Mouse (Mus musculus) macrophage (primary cell): ENCODE results near the gene Anxa5. TPM values are rescaled to one million over a fixed set of nuclear protein-coding genes. Genes with fewer than 3 reads are reported as not detected.

ENCODE experiments used
- H3K27ac ChIP-seq: fragments of 350-480 bp; formaldehyde crosslinking; 2 replicates; pipeline ENCODE4 v1.9.0; 2021
- H3K36me3 ChIP-seq: fragments of 350-480 bp; formaldehyde crosslinking; 2 replicates; pipeline ENCODE4 v1.9.0; 2021; ENCODE audit errors: inconsistent target
- H3K4me3 ChIP-seq: fragments of 350-480 bp; formaldehyde crosslinking; 2 replicates; pipeline ENCODE4 v1.9.0; 2021; ENCODE audit errors: inconsistent target
- H3K79me2 ChIP-seq: fragments of 350-480 bp; formaldehyde crosslinking; 2 replicates; pipeline ENCODE4 v1.9.0; 2021; ENCODE audit errors: inconsistent target
- WGBS: methylation state at CpG from one replicate; pipeline ENCODE4 v1.1.7; 2026; ENCODE audit warnings: inconsistent platforms; ENCODE audit not compliant: missing documents; 5-methylcytosine and 5-hydroxymethylcytosine counted together
- polyA plus RNA-seq: library from polyadenylated mRNA; stranded (reverse); fragments of 250-400 nt; gene quantifications from 3 replicates; pipeline ENCODE4 v1.2.4, GENCODE M21; 2018; ENCODE audit warnings: inconsistent platforms

The Anxa5 gene
- polyA plus RNA-seq, 1 experiment from 2014 or later: 1,026 TPM

GRCm38 (mm10) chr3:36495436-36495835 lies 19.7 kb upstream of the Anxa5 start:
- H3K27ac ChIP-seq: no peak overlapping the region
- H3K4me3 ChIP-seq: no peak overlapping the region
- H3K36me3 ChIP-seq: no peaks in the 10 kb centered on the region
- H3K79me2 ChIP-seq: no peaks in the 10 kb centered on the region
- WGBS: 9% methylated on average over 5 of the region's 6 CpGs

- H3K36me3 ChIP-seq: no peaks in the 10 kb centered on the region
- WGBS: 66% methylated on average over 2 of the region's 2 CpGs
Measured at GRCm38 (mm10) chr3:36494613-36495012, 18.9 kb upstream of the Anxa5 start.

GRCm38 (mm10) chr3:36493641-36494283 lies 18.1 kb upstream of the Anxa5 start:
- Histone ChIP-seq H3K36me3 (no peaks in the 10 kb centered on the region), H3K4me3 (no peak overlapping the region), H3K79me2 (no peaks in the 10 kb centered on the region), H3K27ac (no peak overlapping the region)
- WGBS: 88% methylated on average over 6 of the region's 6 CpGs

More at GRCm38 (mm10) chr3:36494613-36495012, 18.9 kb upstream of the Anxa5 start:
- Histone ChIP-seq H3K79me2 (no peaks in the 10 kb centered on the region), H3K4me3 (no peak overlapping the region), H3K27ac (no peak overlapping the region)

GRCm38 (mm10) chr3:36492716-36493391 lies 17.2 kb upstream of the Anxa5 start:
- Histone ChIP-seq H3K4me3 (no peak overlapping the region), H3K27ac (no peak overlapping the region), H3K36me3 (no peaks in the 10 kb centered on the region), H3K79me2 (no peaks in the 10 kb centered on the region)
- 96% methylated on average over 9 of the region's 9 CpGs for WGBS

- H3K4me3 ChIP-seq: no peak overlapping the region
- no peaks in the 10 kb centered on the region for H3K79me2 ChIP-seq
- 72% methylated on average over 5 of the region's 5 CpGs for WGBS
- no peak overlapping the region for H3K27ac ChIP-seq
- no peaks in the 10 kb centered on the region for H3K36me3 ChIP-seq
Measured at GRCm38 (mm10) chr3:36491535-36491934, 15.8 kb upstream of the Anxa5 start.

GRCm38 (mm10) chr3:36489590-36489910 lies 13.9 kb upstream of the Anxa5 start:
- no peaks in the 10 kb centered on the region for H3K79me2 ChIP-seq
- no peaks in the 10 kb centered on the region for H3K36me3 ChIP-seq
- no peak overlapping the region for H3K27ac ChIP-seq
- no peak overlapping the region for H3K4me3 ChIP-seq
- WGBS: 100% methylated on average over 1 of the region's 1 CpGs

- H3K79me2 ChIP-seq: no peaks in the 10 kb centered on the region
- no peak overlapping the region for H3K4me3 ChIP-seq
- H3K36me3 ChIP-seq: no peaks in the 10 kb centered on the region
- 84% methylated on average over 6 of the region's 6 CpGs for WGBS
- H3K27ac ChIP-seq: no peak overlapping the region
Measured at GRCm38 (mm10) chr3:36488899-36489589, 13.3 kb upstream of the Anxa5 start.

- Histone ChIP-seq H3K36me3 (no peaks in the 10 kb centered on the region), H3K79me2 (no peaks in the 10 kb centered on the region), H3K27ac (no peak overlapping the region), H3K4me3 (no peak overlapping the region)
- whole genome bisulfite sequencing: 92% methylated on average over 1 of the region's 1 CpGs
Measured at GRCm38 (mm10) chr3:36488367-36488766, 12.7 kb upstream of the Anxa5 start.

- H3K79me2 ChIP-seq: no peaks in the 10 kb centered on the region
- no peak overlapping the region for H3K27ac ChIP-seq
- 83% methylated on average over 6 of the region's 6 CpGs for WGBS
- no peak overlapping the region for H3K4me3 ChIP-seq
- no peaks in the 10 kb centered on the region for H3K36me3 ChIP-seq
Measured at GRCm38 (mm10) chr3:36486881-36487280, 11.2 kb upstream of the Anxa5 start.

- no peak overlapping the region for H3K4me3 ChIP-seq
- WGBS: 85% methylated on average over 6 of the region's 6 CpGs
- H3K36me3 ChIP-seq: no peaks in the 10 kb centered on the region
- no peak overlapping the region for H3K27ac ChIP-seq
- no peaks in the 10 kb centered on the region for H3K79me2 ChIP-seq
Measured at GRCm38 (mm10) chr3:36486176-36486575, 10.5 kb upstream of the Anxa5 start.

GRCm38 (mm10) chr3:36484292-36484691 lies 8.6 kb upstream of the Anxa5 start:
- Histone ChIP-seq H3K4me3 (no peak overlapping the region), H3K36me3 (no peaks in the 10 kb centered on the region), H3K27ac (no peak overlapping the region), H3K79me2 (no peaks in the 10 kb centered on the region)
- 94% methylated on average over 4 of the region's 4 CpGs for WGBS

GRCm38 (mm10) chr3:36482940-36483339 lies 7.2 kb upstream of the Anxa5 start:
- 87% methylated on average over 9 of the region's 9 CpGs for WGBS
- Histone ChIP-seq H3K27ac (no peak overlapping the region), H3K4me3 (no peak overlapping the region), H3K79me2 (no peaks in the 10 kb centered on the region), H3K36me3 (no peaks in the 10 kb centered on the region)

- no peak overlapping the region for H3K4me3 ChIP-seq
- WGBS: 72% methylated on average over 11 of the region's 11 CpGs
- no peaks in the 10 kb centered on the region for H3K36me3 ChIP-seq
- no peaks in the 10 kb centered on the region for H3K79me2 ChIP-seq
- no peak overlapping the region for H3K27ac ChIP-seq
Measured at GRCm38 (mm10) chr3:36481776-36482193, 6.1 kb upstream of the Anxa5 start.

GRCm38 (mm10) chr3:36480486-36480885 lies 4.8 kb upstream of the Anxa5 start:
- WGBS: 97% methylated on average over 2 of the region's 2 CpGs
- Histone ChIP-seq H3K4me3 (no peak overlapping the region), H3K79me2 (no peaks in the 10 kb centered on the region), H3K36me3 (no peaks in the 10 kb centered on the region), H3K27ac (no peak overlapping the region)

- WGBS: 94% methylated on average over 8 of the region's 8 CpGs
- Histone ChIP-seq H3K4me3 (no peak overlapping the region), H3K27ac (no peak overlapping the region), H3K36me3 (no peaks in the 10 kb centered on the region), H3K79me2 (peaks cover 16% of the 10 kb centered on the region)
Measured at GRCm38 (mm10) chr3:36478776-36479175, 3.1 kb upstream of the Anxa5 start.
